Mouse (Mus musculus): ENCODE measurements around the gene Tmem208. TPM values are rescaled to one million over a fixed set of nuclear protein-coding genes. Genes with fewer than 3 reads are reported as not detected.

Gene Tmem208
- 118 and 143 TPM in 2 replicates for polyA plus RNA-seq (2015; fragmentation: Nextera tagmentation; extraction: Ambion mirVana)

- Histone ChIP-seq H3K27ac (ENCODE audit: low read length) (peak within 1 kb of the TSS; percentile 82), H3K27me3 (ENCODE audit: control insufficient read depth, insufficient read depth, low read depth, low read length) (no peaks in the 10 kb centered on the region), H3K36me3 (ENCODE audit: control insufficient read depth, insufficient read depth, low read length) (peaks cover 25% of the 10 kb centered on the region), H3K4me2 (ENCODE audit: low read length) (peak within 1 kb of the TSS; percentile 79), H3K9me3 (replicated peaks; ENCODE audit: control insufficient read depth, low read length, poor library complexity, severe bottlenecking) (no peaks in the 10 kb centered on the region), H3K4me3 (ENCODE audit: low read depth, low read length) (peak within 1 kb of the TSS; percentile 66), H3K4me1 (ENCODE audit: control insufficient read depth, insufficient read depth, low read length) (peaks cover 17% of the 10 kb centered on the region), H3K9ac (ENCODE audit: low read depth, low read length) (peak within 1 kb of the TSS; percentile 88)
- WGBS = under 1% methylated on average over 36 of the region's 36 CpGs
- peak; percentile 90 for ATAC-seq
Observed at GRCm38 (mm10) chr8:105326141-105326672, at the start of gene Tmem208, which contains the start of gene Lrrc29. Gene Tmem208, plus strand, starts transcription at chr8:105326354. Gene Lrrc29, minus strand, starts transcription at chr8:105326278.

DNA sequence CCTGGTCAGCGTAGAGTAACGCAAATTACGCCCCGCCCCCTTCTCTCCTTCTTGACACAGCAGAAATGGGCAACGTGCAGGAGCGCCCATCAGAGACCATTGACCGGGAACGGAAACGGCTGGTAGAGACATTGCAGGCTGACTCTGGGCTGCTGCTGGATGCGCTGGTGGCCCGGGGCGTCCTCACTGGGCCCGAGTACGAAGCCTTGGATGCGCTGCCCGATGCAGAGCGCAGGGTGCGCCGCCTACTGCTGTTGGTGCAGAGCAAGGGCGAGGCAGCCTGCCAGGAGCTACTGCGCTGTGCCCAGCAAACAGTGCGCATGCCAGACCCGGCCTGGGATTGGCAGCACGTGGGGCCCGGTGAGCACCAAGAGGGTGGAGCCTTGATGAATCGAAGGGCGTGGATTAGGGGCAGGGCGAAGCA lies 47.2 kb upstream of the Tmem208 start:
- Histone ChIP-seq H3K4me1 (ENCODE audit: control insufficient read depth, insufficient read depth, low read length) (peaks cover 18% of the 10 kb centered on the region), H3K9ac (ENCODE audit: low read depth, low read length) (peak overlapping the region; percentile 49; the same call in 1 of the 2 replicates), H3K27ac (ENCODE audit: low read length) (no peak overlapping the region), H3K4me2 (ENCODE audit: low read length) (peak overlapping the region; percentile 50), H3K36me3 (ENCODE audit: control insufficient read depth, insufficient read depth, low read length) (peaks cover 15% of the 10 kb centered on the region), H3K4me3 (ENCODE audit: low read depth, low read length) (peak overlapping the region; percentile 16; the same call in 1 of the 2 replicates), H3K9me3 (replicated peaks; ENCODE audit: control insufficient read depth, low read length, poor library complexity, severe bottlenecking) (no peaks in the 10 kb centered on the region), H3K27me3 (ENCODE audit: control insufficient read depth, insufficient read depth, low read depth, low read length) (peaks cover 30% of the 10 kb centered on the region)
- peak; percentile 49 for ATAC-seq
- WGBS = 2% methylated on average over 27 of the region's 28 CpGs

DNA sequence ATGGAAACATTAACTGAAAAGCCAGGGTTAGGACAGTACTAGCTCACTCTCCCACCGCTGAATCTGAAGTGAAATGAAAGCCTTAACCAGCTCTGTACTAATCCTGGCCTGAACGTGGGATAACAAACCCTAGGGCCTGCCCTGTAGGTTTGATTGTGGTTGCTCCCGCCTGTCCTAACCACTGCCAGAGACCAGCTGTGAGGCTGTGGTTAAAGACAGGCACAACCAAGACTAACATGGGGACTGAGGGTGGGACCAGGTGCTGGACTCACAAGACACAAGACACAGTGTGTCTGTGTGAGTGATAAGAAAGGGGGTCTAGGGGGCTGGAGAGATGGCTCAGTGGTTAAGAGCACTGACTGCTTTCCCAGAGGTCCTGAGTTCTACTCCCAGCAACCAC lies 45.6 kb upstream of the Tmem208 start:
- H3K27me3 ChIP-seq (ENCODE audit: control insufficient read depth, insufficient read depth, low read depth, low read length) = peaks cover 15% of the 10 kb centered on the region
- WGBS = 66% methylated on average over 3 of the region's 3 CpGs
- H3K4me2 ChIP-seq (ENCODE audit: low read length) = no peak overlapping the region
- no peaks in the 10 kb centered on the region for H3K9me3 ChIP-seq (replicated peaks; ENCODE audit: control insufficient read depth, low read length, poor library complexity, severe bottlenecking)
- no peak overlapping the region for H3K27ac ChIP-seq (ENCODE audit: low read length)
- no peak for ATAC-seq
- peaks cover 20% of the 10 kb centered on the region for H3K4me1 ChIP-seq (ENCODE audit: control insufficient read depth, insufficient read depth, low read length)
- no peak overlapping the region for H3K9ac ChIP-seq (ENCODE audit: low read depth, low read length)
- no peak overlapping the region for H3K4me3 ChIP-seq (ENCODE audit: low read depth, low read length)
- H3K36me3 ChIP-seq (ENCODE audit: control insufficient read depth, insufficient read depth, low read length) = peaks cover 20% of the 10 kb centered on the region

DNA sequence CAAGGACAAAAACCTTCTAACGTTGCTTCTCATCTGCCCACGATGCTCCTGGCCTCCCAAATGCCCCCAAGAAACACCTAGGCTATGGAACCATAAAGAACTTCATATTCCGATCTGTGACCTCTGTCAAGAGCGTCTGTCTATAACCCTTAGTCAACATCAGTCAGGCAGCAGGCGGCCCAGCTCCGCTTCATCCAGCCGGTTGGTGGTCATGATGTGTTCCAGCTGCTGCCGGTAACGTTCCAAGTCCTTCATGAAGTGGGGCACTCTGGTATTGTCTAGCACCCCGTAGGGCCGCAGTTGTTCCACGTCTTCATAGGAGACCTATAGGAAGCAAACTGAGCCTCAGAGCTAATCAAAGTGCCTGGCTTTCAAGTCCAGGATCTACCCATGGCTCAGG lies 44.3 kb upstream of the Tmem208 start:
- peaks cover 11% of the 10 kb centered on the region for H3K27me3 ChIP-seq (ENCODE audit: control insufficient read depth, insufficient read depth, low read depth, low read length)
- no peak overlapping the region for H3K4me2 ChIP-seq (ENCODE audit: low read length)
- H3K4me3 ChIP-seq (ENCODE audit: low read depth, low read length) = no peak overlapping the region
- H3K36me3 ChIP-seq (ENCODE audit: control insufficient read depth, insufficient read depth, low read length) = peaks cover 20% of the 10 kb centered on the region
- ATAC-seq = no peak
- peaks cover 21% of the 10 kb centered on the region for H3K4me1 ChIP-seq (ENCODE audit: control insufficient read depth, insufficient read depth, low read length)
- H3K9ac ChIP-seq (ENCODE audit: low read depth, low read length) = no peak overlapping the region
- WGBS = 88% methylated on average over 12 of the region's 12 CpGs
- H3K9me3 ChIP-seq (replicated peaks; ENCODE audit: control insufficient read depth, low read length, poor library complexity, severe bottlenecking) = no peaks in the 10 kb centered on the region
- H3K27ac ChIP-seq (ENCODE audit: low read length) = no peak overlapping the region

DNA sequence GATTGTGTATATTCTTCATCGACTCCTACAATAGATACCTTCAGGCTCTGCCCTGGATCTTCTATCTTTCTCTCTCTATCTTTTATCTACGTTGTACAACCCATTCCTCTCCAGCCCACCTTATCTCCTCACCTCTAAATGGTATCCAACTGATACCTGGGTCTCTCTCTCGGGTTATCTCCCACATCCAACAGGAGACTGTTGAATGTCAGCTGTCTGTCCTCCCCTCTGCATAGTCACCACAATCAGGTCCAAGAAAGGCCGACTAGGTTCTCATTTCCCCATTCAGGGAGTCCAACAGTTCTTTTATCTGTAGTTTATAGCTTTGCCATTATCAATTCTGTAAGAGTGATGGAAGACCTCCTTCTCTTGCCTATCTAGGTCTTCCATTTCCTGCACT lies 43.9 kb upstream of the Tmem208 start:
- 88% methylated on average over 4 of the region's 4 CpGs for WGBS
- H3K36me3 ChIP-seq (ENCODE audit: control insufficient read depth, insufficient read depth, low read length) = peaks cover 20% of the 10 kb centered on the region

GRCm38 (mm10) chr8:105283074-105283473 lies 43.1 kb upstream of the Tmem208 start:
- Histone ChIP-seq H3K36me3 (ENCODE audit: control insufficient read depth, insufficient read depth, low read length) (peaks cover 20% of the 10 kb centered on the region), H3K9ac (ENCODE audit: low read depth, low read length) (no peak overlapping the region), H3K27me3 (ENCODE audit: control insufficient read depth, insufficient read depth, low read depth, low read length) (peaks cover 2% of the 10 kb centered on the region; the same call in 1 of the 2 replicates), H3K4me2 (ENCODE audit: low read length) (no peak overlapping the region), H3K9me3 (replicated peaks; ENCODE audit: control insufficient read depth, low read length, poor library complexity, severe bottlenecking) (no peaks in the 10 kb centered on the region), H3K27ac (ENCODE audit: low read length) (no peak overlapping the region), H3K4me1 (ENCODE audit: control insufficient read depth, insufficient read depth, low read length) (peaks cover 30% of the 10 kb centered on the region), H3K4me3 (ENCODE audit: low read depth, low read length) (no peak overlapping the region)
- no peak for ATAC-seq
- 28% methylated on average over 23 of the region's 23 CpGs for WGBS

More for the DNA sequence above, 43.9 kb upstream of the Tmem208 start:
- no peak overlapping the region for H3K9ac ChIP-seq (ENCODE audit: low read depth, low read length)
- no peaks in the 10 kb centered on the region for H3K9me3 ChIP-seq (replicated peaks; ENCODE audit: control insufficient read depth, low read length, poor library complexity, severe bottlenecking)
- no peak for ATAC-seq
- no peak overlapping the region for H3K4me3 ChIP-seq (ENCODE audit: low read depth, low read length)
- H3K4me1 ChIP-seq (ENCODE audit: control insufficient read depth, insufficient read depth, low read length) = peaks cover 21% of the 10 kb centered on the region
- H3K27ac ChIP-seq (ENCODE audit: low read length) = no peak overlapping the region
- H3K4me2 ChIP-seq (ENCODE audit: low read length) = no peak overlapping the region
- peaks cover 7% of the 10 kb centered on the region; the same call in 1 of the 2 replicates for H3K27me3 ChIP-seq (ENCODE audit: control insufficient read depth, insufficient read depth, low read depth, low read length)

GRCm38 (mm10) chr8:105285514-105285913 lies 40.6 kb upstream of the Tmem208 start:
- Histone ChIP-seq H3K4me2 (ENCODE audit: low read length) (no peak overlapping the region), H3K9ac (ENCODE audit: low read depth, low read length) (peak overlapping the region; percentile 36; the same call in 1 of the 2 replicates)
- 46% methylated on average over 12 of the region's 12 CpGs for WGBS

GRCm38 (mm10) chr8:105286907-105287306 lies 39.2 kb upstream of the Tmem208 start:
- peaks cover 41% of the 10 kb centered on the region for H3K4me1 ChIP-seq (ENCODE audit: control insufficient read depth, insufficient read depth, low read length)

More at GRCm38 (mm10) chr8:105285514-105285913, 40.6 kb upstream of the Tmem208 start:
- no peaks in the 10 kb centered on the region; the same call in 1 of the 2 replicates for H3K27me3 ChIP-seq (ENCODE audit: control insufficient read depth, insufficient read depth, low read depth, low read length)
- ATAC-seq = no peak
- H3K9me3 ChIP-seq (replicated peaks; ENCODE audit: control insufficient read depth, low read length, poor library complexity, severe bottlenecking) = no peaks in the 10 kb centered on the region
- peaks cover 17% of the 10 kb centered on the region for H3K36me3 ChIP-seq (ENCODE audit: control insufficient read depth, insufficient read depth, low read length)
- no peak overlapping the region for H3K27ac ChIP-seq (ENCODE audit: low read length)
- H3K4me1 ChIP-seq (ENCODE audit: control insufficient read depth, insufficient read depth, low read length) = peaks cover 36% of the 10 kb centered on the region
- H3K4me3 ChIP-seq (ENCODE audit: low read depth, low read length) = no peak overlapping the region

GRCm38 (mm10) chr8:105288231-105288630 lies 37.9 kb upstream of the Tmem208 start:
- Histone ChIP-seq H3K27me3 (ENCODE audit: control insufficient read depth, insufficient read depth, low read depth, low read length) (no peaks in the 10 kb centered on the region), H3K27ac (ENCODE audit: low read length) (peak overlapping the region; percentile 86), H3K9ac (ENCODE audit: low read depth, low read length) (peak overlapping the region; percentile 69), H3K36me3 (ENCODE audit: control insufficient read depth, insufficient read depth, low read length) (peaks cover 4% of the 10 kb centered on the region; the same call in 1 of the 2 replicates), H3K4me1 (ENCODE audit: control insufficient read depth, insufficient read depth, low read length) (peaks cover 41% of the 10 kb centered on the region), H3K9me3 (replicated peaks; ENCODE audit: control insufficient read depth, low read length, poor library complexity, severe bottlenecking) (no peaks in the 10 kb centered on the region), H3K4me2 (ENCODE audit: low read length) (peak overlapping the region; percentile 79), H3K4me3 (ENCODE audit: low read depth, low read length) (peak overlapping the region; percentile 52)
- no peak for ATAC-seq
- 81% methylated on average over 5 of the region's 5 CpGs for WGBS

More at GRCm38 (mm10) chr8:105286907-105287306, 39.2 kb upstream of the Tmem208 start:
- 88% methylated on average over 4 of the region's 4 CpGs for WGBS
- no peaks in the 10 kb centered on the region for H3K9me3 ChIP-seq (replicated peaks; ENCODE audit: control insufficient read depth, low read length, poor library complexity, severe bottlenecking)
- peaks cover 12% of the 10 kb centered on the region for H3K36me3 ChIP-seq (ENCODE audit: control insufficient read depth, insufficient read depth, low read length)
- no peak overlapping the region for H3K27ac ChIP-seq (ENCODE audit: low read length)
- H3K4me2 ChIP-seq (ENCODE audit: low read length) = peak overlapping the region; percentile 79
- ATAC-seq = no peak
- no peaks in the 10 kb centered on the region; the same call in 1 of the 2 replicates for H3K27me3 ChIP-seq (ENCODE audit: control insufficient read depth, insufficient read depth, low read depth, low read length)
- H3K9ac ChIP-seq (ENCODE audit: low read depth, low read length) = no peak overlapping the region
- H3K4me3 ChIP-seq (ENCODE audit: low read depth, low read length) = no peak overlapping the region
